Mouse (Mus musculus) ES-Bruce4 (cell line): ENCODE data around the gene Clcn1.

Experiments used
- EP300 ChIP-seq: IDR thresholded peaks from 2 replicates; pipeline ENCODE4 v1.6.1; 2011; ENCODE audit warnings: low read depth, low read length; ENCODE audit not compliant: insufficient read depth
- POLR2A ChIP-seq: IDR thresholded peaks from one replicate; pipeline ENCODE4 v1.8.1; 2011; ENCODE audit warnings: low read length; ENCODE audit not compliant: insufficient read depth

DNA sequence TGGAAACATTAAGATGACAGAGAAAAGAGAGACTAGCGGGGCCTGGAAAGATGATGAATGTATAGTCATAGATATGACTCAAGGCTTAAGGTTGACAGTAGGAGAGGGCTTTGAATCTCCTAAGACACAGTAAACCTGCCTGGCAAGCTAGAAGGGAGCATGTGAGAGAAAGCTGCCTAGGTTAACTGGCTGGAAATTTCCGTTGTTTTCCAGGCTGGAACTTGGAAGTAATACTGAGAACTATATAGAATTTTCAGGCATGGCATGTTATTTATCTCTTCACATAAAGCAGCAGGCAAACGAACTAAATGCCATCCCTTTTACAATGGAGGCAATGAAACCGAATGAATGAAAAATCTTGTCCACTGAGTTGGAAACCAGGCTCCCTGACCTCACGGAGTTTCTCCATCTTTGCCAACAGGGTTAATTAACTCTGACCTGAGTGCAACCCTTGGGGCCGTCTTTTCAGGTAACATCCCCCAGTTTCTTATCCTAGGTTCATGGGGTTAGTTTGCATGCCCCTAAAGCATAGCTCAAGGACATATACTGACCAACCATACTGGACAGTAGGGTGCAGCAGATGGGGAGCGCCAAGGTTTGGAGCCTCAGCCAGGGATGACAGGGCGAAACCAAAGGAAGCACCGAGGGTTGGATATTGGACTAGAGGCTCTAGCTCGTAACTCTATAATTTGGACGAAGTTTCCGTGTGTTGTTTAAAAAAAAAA, 62.0 kb downstream of the Clcn1 start:
- TF ChIP-seq POLR2A (no peak), EP300 (no peak)
